Mouse (Mus musculus): ENCODE data around the gene Runx2. TPM values are rescaled to one million over a fixed set of nuclear protein-coding genes. Genes with fewer than 3 reads are reported as not detected.

Runx2 gene
- total and polyA plus RNA-seq, 2 experiments from 2014 or later = 0.59 to 1.8 TPM

DNA sequence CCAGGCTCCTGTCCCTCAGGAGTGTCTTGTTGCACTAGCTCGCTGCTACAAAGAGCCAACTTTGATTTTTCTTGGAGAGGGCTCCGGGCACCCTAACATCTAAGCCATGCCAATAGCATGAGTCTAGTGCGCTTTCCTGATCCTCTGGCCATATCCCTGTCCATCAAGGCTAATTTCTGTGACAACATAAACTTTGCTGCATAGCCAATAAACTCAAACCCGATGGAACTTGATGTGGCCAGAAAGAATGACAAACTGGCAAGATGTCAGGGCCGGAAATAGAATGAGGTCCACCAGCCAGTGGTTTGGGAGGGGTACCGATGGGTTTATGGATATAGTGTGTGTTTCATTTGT is 221.9 kb downstream of the Runx2 start:
- H3K9me3 ChIP-seq (ENCODE audit: low read length) = no peaks in the 10 kb centered on the region
- H3K27me3 ChIP-seq (ENCODE audit: insufficient read depth, low read length) = no peaks in the 10 kb centered on the region
- 97% methylated on average over 6 of the region's 6 CpGs for WGBS
- no peak for ATAC-seq (ENCODE audit: low FRiP score)
- no peak for DNase-seq (ENCODE audit: low spot score)
- H3K36me3 ChIP-seq (ENCODE audit: insufficient read depth, low read length) = no peaks in the 10 kb centered on the region
- no peak overlapping the region for H3K9ac ChIP-seq (replicated peaks; ENCODE audit: low read length, poor library complexity, severe bottlenecking)
- H3K4me2 ChIP-seq (ENCODE audit: low read depth, low read length, poor library complexity, severe bottlenecking) = no peak overlapping the region
- no peaks in the 10 kb centered on the region for H3K4me1 ChIP-seq (ENCODE audit: insufficient read depth, low read length)
- TF ChIP-seq CTCF (IDR thresholded peaks at IDR 0.05) = no peak
- H3K4me3 ChIP-seq (ENCODE audit: low read depth, low read length) = no peak overlapping the region
- H3K27ac ChIP-seq (ENCODE audit: low read depth, low read length) = no peak overlapping the region

DNA sequence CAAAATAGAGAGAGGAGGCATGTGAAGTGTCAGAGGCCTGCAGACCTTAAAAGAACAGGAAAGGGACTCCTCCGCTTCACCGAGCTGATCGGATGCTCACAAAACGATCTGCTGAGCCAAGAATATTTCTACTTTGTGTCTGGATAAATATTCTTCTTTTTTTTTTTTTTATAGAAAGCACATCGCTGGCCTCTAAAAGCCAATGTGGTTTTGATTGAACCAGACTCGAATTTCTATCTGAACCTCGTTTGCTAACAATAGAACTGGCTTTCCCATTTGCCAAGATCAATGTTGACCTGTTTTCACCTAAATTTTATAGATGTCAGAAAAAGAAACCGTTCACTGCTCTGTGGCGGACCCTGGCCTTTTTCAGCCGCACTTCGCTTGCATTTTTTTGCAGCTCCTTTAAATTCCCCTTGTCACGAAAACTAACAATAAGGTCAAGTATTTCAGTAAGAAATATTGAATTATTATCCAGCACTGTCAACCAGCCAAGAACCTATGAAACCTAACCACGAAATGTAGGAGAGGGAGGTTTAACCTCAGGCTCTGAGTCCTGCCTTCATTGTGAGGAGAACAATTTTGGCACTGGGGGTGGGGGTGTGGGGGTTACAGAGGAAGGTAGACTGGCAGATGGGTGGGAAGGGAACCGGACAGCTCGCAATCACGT is 222.4 kb downstream of the Runx2 start:
- no peaks in the 10 kb centered on the region for H3K27me3 ChIP-seq (ENCODE audit: insufficient read depth, low read length)
- no peak for ATAC-seq (ENCODE audit: low FRiP score)
- H3K4me1 ChIP-seq (ENCODE audit: insufficient read depth, low read length) = no peaks in the 10 kb centered on the region
- WGBS = 84% methylated on average over 16 of the region's 16 CpGs
- TF ChIP-seq CTCF (IDR thresholded peaks at IDR 0.05) = no peak
- H3K36me3 ChIP-seq (ENCODE audit: insufficient read depth, low read length) = no peaks in the 10 kb centered on the region
- no peak overlapping the region for H3K27ac ChIP-seq (ENCODE audit: low read depth, low read length)
- H3K4me2 ChIP-seq (ENCODE audit: low read depth, low read length, poor library complexity, severe bottlenecking) = no peak overlapping the region
- H3K4me3 ChIP-seq (ENCODE audit: low read depth, low read length) = no peak overlapping the region
- H3K9me3 ChIP-seq (ENCODE audit: low read length) = no peaks in the 10 kb centered on the region
- no peak for DNase-seq (ENCODE audit: low spot score)
- H3K9ac ChIP-seq (replicated peaks; ENCODE audit: low read length, poor library complexity, severe bottlenecking) = no peak overlapping the region

DNA sequence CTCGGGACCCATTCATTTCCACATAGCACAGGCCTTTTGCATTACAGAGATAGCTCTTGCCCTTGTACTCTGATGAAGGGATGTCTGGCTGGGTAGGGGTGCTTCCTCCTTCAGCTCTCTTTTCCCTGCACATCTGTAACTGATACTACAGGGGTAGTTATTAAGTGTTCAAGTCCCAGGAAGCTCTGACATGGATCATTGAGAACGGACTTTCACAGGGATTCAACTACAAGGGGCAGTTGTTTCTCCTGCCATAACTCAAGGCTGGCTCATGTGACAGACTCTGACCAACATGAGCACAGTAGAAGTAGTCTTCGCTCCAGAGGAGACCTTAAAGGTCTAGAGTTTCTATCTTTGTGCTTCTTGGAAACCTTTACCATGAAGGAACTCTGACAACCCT is 226.1 kb downstream of the Runx2 start:
- DNase-seq (ENCODE audit: low spot score) (no peak), ATAC-seq (ENCODE audit: low FRiP score) (no peak)
- H3K27me3 ChIP-seq (ENCODE audit: insufficient read depth, low read length) = no peaks in the 10 kb centered on the region
- H3K4me1 ChIP-seq (ENCODE audit: insufficient read depth, low read length) = no peaks in the 10 kb centered on the region
- no peak overlapping the region for H3K4me2 ChIP-seq (ENCODE audit: low read depth, low read length, poor library complexity, severe bottlenecking)
- no peak overlapping the region for H3K9ac ChIP-seq (replicated peaks; ENCODE audit: low read length, poor library complexity, severe bottlenecking)
- no peak overlapping the region for H3K27ac ChIP-seq (ENCODE audit: low read depth, low read length)
- no peaks in the 10 kb centered on the region for H3K9me3 ChIP-seq (ENCODE audit: low read length)
- no peak overlapping the region for H3K4me3 ChIP-seq (ENCODE audit: low read depth, low read length)
- WGBS = 76% methylated on average over 3 of the region's 3 CpGs
- TF ChIP-seq CTCF (IDR thresholded peaks at IDR 0.05) = no peak
- H3K36me3 ChIP-seq (ENCODE audit: insufficient read depth, low read length) = no peaks in the 10 kb centered on the region

DNA sequence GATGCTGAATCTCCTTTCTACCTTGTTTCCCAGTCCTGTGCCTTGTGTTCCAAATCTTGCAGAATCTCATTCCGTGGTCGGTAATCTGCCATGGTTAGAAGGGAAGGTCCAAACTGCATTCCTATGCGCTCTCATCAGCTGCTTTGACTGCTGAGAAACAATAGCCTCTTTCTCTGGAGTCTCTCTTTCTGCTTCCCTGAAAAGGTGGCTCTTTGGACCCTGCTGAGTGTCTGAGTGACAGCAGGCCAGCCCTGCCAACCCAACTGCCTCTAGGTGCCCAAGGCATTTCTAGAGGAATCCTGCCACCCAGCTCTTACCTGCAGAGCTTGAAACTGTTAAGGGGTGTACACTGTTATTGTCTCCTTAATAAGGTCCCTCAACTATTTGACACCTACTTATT is 226.6 kb downstream of the Runx2 start:
- DNase-seq (ENCODE audit: low spot score) (no peak), ATAC-seq (ENCODE audit: low FRiP score) (no peak)
- WGBS = 17% methylated on average over 3 of the region's 3 CpGs
- no peak for TF ChIP-seq CTCF (IDR thresholded peaks at IDR 0.05)
- H3K9me3 ChIP-seq (ENCODE audit: low read length) = no peaks in the 10 kb centered on the region
- H3K36me3 ChIP-seq (ENCODE audit: insufficient read depth, low read length) = no peaks in the 10 kb centered on the region
- no peak overlapping the region for H3K27ac ChIP-seq (ENCODE audit: low read depth, low read length)
- H3K4me2 ChIP-seq (ENCODE audit: low read depth, low read length, poor library complexity, severe bottlenecking) = no peak overlapping the region
- no peaks in the 10 kb centered on the region for H3K27me3 ChIP-seq (ENCODE audit: insufficient read depth, low read length)
- no peak overlapping the region for H3K9ac ChIP-seq (replicated peaks; ENCODE audit: low read length, poor library complexity, severe bottlenecking)
- no peak overlapping the region for H3K4me3 ChIP-seq (ENCODE audit: low read depth, low read length)
- H3K4me1 ChIP-seq (ENCODE audit: insufficient read depth, low read length) = no peaks in the 10 kb centered on the region

DNA sequence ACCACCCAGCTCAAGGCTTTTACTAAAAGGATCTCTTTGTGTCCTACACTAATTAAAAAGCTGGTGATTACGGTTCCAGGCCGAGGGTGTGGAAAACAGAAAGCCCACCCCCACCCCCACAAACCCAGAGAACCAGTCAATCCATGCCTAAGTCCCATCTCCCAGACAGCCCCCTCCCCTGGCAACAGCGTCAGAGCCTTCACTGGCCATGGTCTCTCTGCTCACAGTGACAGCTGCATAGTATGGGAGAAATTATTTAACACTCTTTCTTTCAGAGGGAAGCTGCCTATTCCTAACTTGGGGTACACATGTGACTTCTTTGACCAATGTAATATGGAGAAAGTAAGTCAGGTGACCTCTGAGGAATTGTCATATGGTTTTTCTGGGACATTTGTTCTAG is 228.4 kb downstream of the Runx2 start:
- Histone ChIP-seq H3K36me3 (ENCODE audit: insufficient read depth, low read length) (no peaks in the 10 kb centered on the region), H3K9ac (replicated peaks; ENCODE audit: low read length, poor library complexity, severe bottlenecking) (no peak overlapping the region), H3K9me3 (ENCODE audit: low read length) (no peaks in the 10 kb centered on the region), H3K4me3 (ENCODE audit: low read depth, low read length) (no peak overlapping the region), H3K27ac (ENCODE audit: low read depth, low read length) (no peak overlapping the region), H3K27me3 (ENCODE audit: insufficient read depth, low read length) (no peaks in the 10 kb centered on the region), H3K4me2 (ENCODE audit: low read depth, low read length, poor library complexity, severe bottlenecking) (no peak overlapping the region), H3K4me1 (ENCODE audit: insufficient read depth, low read length) (no peaks in the 10 kb centered on the region)
- WGBS = 76% methylated on average over 3 of the region's 3 CpGs
- DNase-seq (ENCODE audit: low spot score) (no peak), ATAC-seq (ENCODE audit: low FRiP score) (no peak)
- no peak for TF ChIP-seq CTCF (IDR thresholded peaks at IDR 0.05)

DNA sequence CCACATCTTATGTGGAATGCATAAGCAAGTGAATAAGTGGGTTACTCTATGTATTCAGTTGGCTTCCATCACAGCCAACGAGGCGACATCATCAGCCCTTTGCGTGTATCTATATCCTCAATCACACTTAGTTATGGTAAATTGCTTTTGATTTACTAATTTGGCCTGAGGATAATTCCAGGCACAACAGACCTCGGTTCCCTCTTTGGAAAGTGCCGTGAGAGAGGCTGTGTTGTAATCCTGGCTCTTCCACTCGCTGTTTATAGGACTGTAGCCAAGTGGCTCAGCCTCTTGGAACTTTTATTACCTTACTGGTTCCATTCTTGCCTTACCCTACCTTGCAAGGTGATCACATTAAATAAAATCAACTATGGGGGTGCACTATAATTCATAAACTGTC is 229.8 kb downstream of the Runx2 start:
- no peak overlapping the region for H3K27ac ChIP-seq (ENCODE audit: low read depth, low read length)
- H3K27me3 ChIP-seq (ENCODE audit: insufficient read depth, low read length) = no peaks in the 10 kb centered on the region
- no peak for ATAC-seq (ENCODE audit: low FRiP score)
- H3K36me3 ChIP-seq (ENCODE audit: insufficient read depth, low read length) = no peaks in the 10 kb centered on the region
- no peak for TF ChIP-seq CTCF (IDR thresholded peaks at IDR 0.05)
- H3K4me1 ChIP-seq (ENCODE audit: insufficient read depth, low read length) = no peaks in the 10 kb centered on the region
- no peak overlapping the region for H3K4me3 ChIP-seq (ENCODE audit: low read depth, low read length)
- no peak for DNase-seq (ENCODE audit: low spot score)
- no peak overlapping the region for H3K4me2 ChIP-seq (ENCODE audit: low read depth, low read length, poor library complexity, severe bottlenecking)
- 79% methylated on average over 6 of the region's 6 CpGs for WGBS
- no peak overlapping the region for H3K9ac ChIP-seq (replicated peaks; ENCODE audit: low read length, poor library complexity, severe bottlenecking)
- no peaks in the 10 kb centered on the region for H3K9me3 ChIP-seq (ENCODE audit: low read length)
